Mouse (Mus musculus) urinary bladder, adult 2 months (tissue): ENCODE data around the gene Gne. TPM values are rescaled to one million over a fixed set of nuclear protein-coding genes. Genes with fewer than 3 reads are reported as not detected.

Source experiments
- polyA plus RNA-seq: library from polyadenylated mRNA; depleted of rRNA; stranded (reverse); fragments of >200 nt; gene quantifications from 2 replicates; pipeline ENCODE4 v1.2.3, GENCODE M21; 2012; rRNA removed

Gene Gne
- polyA plus RNA-seq, 1 experiment = 11.6 TPM

Other genes with a start within 250 kb of the Gne start
- not detected in 2 replicates for gene Olfr157, start 244.0 kb downstream of the Gne start, polyA plus RNA-seq
- gene Olfr155, start 232.6 kb downstream of the Gne start, polyA plus RNA-seq = not detected in 2 replicates
- 25.8 and 26.0 TPM in 2 replicates for gene Reck, start 208.6 kb downstream of the Gne start, polyA plus RNA-seq
- gene Glipr2, start 126.8 kb downstream of the Gne start, polyA plus RNA-seq = 24.2 and 24.7 TPM in 2 replicates
- 0.04 and 0.07 TPM in 2 replicates for gene Ccin, start 100.7 kb downstream of the Gne start, polyA plus RNA-seq
- gene Clta, start 79.7 kb downstream of the Gne start, polyA plus RNA-seq = 300 and 319 TPM in 2 replicates
- 46.6 and 66.7 TPM in 2 replicates for gene Rnf38, start 149.6 kb upstream of the Gne start, polyA plus RNA-seq
- gene Melk, start 216.7 kb upstream of the Gne start, polyA plus RNA-seq = 0.80 and 0.83 TPM in 2 replicates